Mouse (Mus musculus) cerebellum, adult 2 months (tissue): ENCODE data around the gene Grk3. TPM values are rescaled to one million over a fixed set of nuclear protein-coding genes. Genes with fewer than 3 reads are reported as not detected.

Source experiments
- DNase-seq, 2 experiments: peaks; one replicate each; pipeline ENCODE4 v3.0.0; 2021
- H3K27ac ChIP-seq: fragments of 200-500 bp; 2 replicates; pipeline ENCODE4 v1.5.1; 2012; ENCODE audit warnings: low read length, control low read depth, inconsistent platforms; ENCODE audit not compliant: insufficient read depth
- H3K27me3 ChIP-seq: fragments of 200-500 bp; 2 replicates; pipeline ENCODE4 v1.6.1; 2012; ENCODE audit warnings: inconsistent platforms, mild to moderate bottlenecking, low read length, moderate library complexity; ENCODE audit not compliant: control insufficient read depth, insufficient read depth
- H3K4me1 ChIP-seq: fragments of 200-500 bp; 2 replicates; pipeline ENCODE4 v1.6.1; 2011; ENCODE audit warnings: low read length; ENCODE audit not compliant: control insufficient read depth, insufficient read depth
- H3K4me3 ChIP-seq: fragments of 200-500 bp; replicated peaks from 2 replicates; pipeline ENCODE3; 2011; ENCODE audit warnings: mild to moderate bottlenecking, low read depth, low read length, control low read depth; ENCODE audit not compliant: insufficient read depth
- CTCF ChIP-seq: fragments of 200-500 bp; IDR thresholded peaks from 2 replicates; pipeline ENCODE4 v1.5.1; 2011; ENCODE audit warnings: low read depth, mild to moderate bottlenecking, control low read depth, low read length, moderate library complexity, borderline replicate concordance; ENCODE audit not compliant: insufficient read depth
- POLR2A ChIP-seq: fragments of 200-500 bp; IDR thresholded peaks from 2 replicates; pipeline ENCODE4 v1.6.1; 2011; ENCODE audit warnings: low read length, control low read depth, borderline replicate concordance; ENCODE audit not compliant: insufficient read depth
- WGBS: fragments of 180-500 bp; shearing (Covaris S2); methylation state at CpG from one replicate; pipeline ENCODE4 v1.1.7; 2018; 5-methylcytosine and 5-hydroxymethylcytosine counted together
- polyA plus RNA-seq: library from polyadenylated mRNA; depleted of rRNA; stranded (reverse); fragments of >200 nt; gene quantifications from 2 replicates; pipeline ENCODE4 v1.2.3, GENCODE M21; 2012

Gene Grk3
- polyA plus RNA-seq, 1 experiment = 58.0 TPM

- DNase-seq = no peak
- H3K4me3 ChIP-seq = no peak overlapping the region
- no peaks in the 10 kb centered on the region for H3K4me1 ChIP-seq
- TF ChIP-seq POLR2A = no peak
- TF ChIP-seq CTCF = no peak
- 47% methylated on average over 10 of the region's 10 CpGs for WGBS
- H3K27me3 ChIP-seq = no peaks in the 10 kb centered on the region
- H3K27ac ChIP-seq = no peak overlapping the region
Observed at GRCm38 (mm10) chr5:112928201-112928881, 87.2 kb downstream of the Grk3 start.

- no peak overlapping the region for H3K4me3 ChIP-seq
- H3K27me3 ChIP-seq = no peaks in the 10 kb centered on the region
- H3K4me1 ChIP-seq = no peaks in the 10 kb centered on the region
- WGBS = 94% methylated on average over 5 of the region's 5 CpGs
- TF ChIP-seq CTCF (no peak), POLR2A (no peak)
- H3K27ac ChIP-seq = no peak overlapping the region
- DNase-seq = no peak
Observed at GRCm38 (mm10) chr5:112925422-112925821, 90.2 kb downstream of the Grk3 start.

GRCm38 (mm10) chr5:112924806-112925205, 90.8 kb downstream of the Grk3 start:
- no peak for TF ChIP-seq POLR2A
- TF ChIP-seq CTCF = no peak
- DNase-seq = no peak
- Histone ChIP-seq H3K4me1 (no peaks in the 10 kb centered on the region), H3K27ac (no peak overlapping the region), H3K4me3 (no peak overlapping the region), H3K27me3 (no peaks in the 10 kb centered on the region)
- 88% methylated on average over 8 of the region's 8 CpGs for WGBS

- TF ChIP-seq POLR2A (no peak), CTCF (no peak)
- Histone ChIP-seq H3K4me1 (no peaks in the 10 kb centered on the region), H3K27ac (no peak overlapping the region), H3K27me3 (no peaks in the 10 kb centered on the region), H3K4me3 (no peak overlapping the region)
- DNase-seq = no peak
- WGBS = 95% methylated on average over 14 of the region's 14 CpGs
Observed at GRCm38 (mm10) chr5:112923841-112924240, 91.8 kb downstream of the Grk3 start.

GRCm38 (mm10) chr5:112921914-112922313, 93.7 kb downstream of the Grk3 start:
- TF ChIP-seq CTCF = no peak
- no peak for TF ChIP-seq POLR2A
- DNase-seq = no peak
- Histone ChIP-seq H3K4me3 (no peak overlapping the region), H3K4me1 (no peaks in the 10 kb centered on the region), H3K27ac (no peak overlapping the region), H3K27me3 (no peaks in the 10 kb centered on the region)

- H3K4me3 ChIP-seq = no peak overlapping the region
- no peak for DNase-seq
- H3K4me1 ChIP-seq = no peaks in the 10 kb centered on the region
- H3K27ac ChIP-seq = no peak overlapping the region
- no peak for TF ChIP-seq POLR2A
- no peak for TF ChIP-seq CTCF
- H3K27me3 ChIP-seq = no peaks in the 10 kb centered on the region
- 75% methylated on average over 5 of the region's 5 CpGs for WGBS
Observed at GRCm38 (mm10) chr5:112910381-112910780, 105.2 kb downstream of the Grk3 start.

- no peak overlapping the region for H3K4me3 ChIP-seq
- no peak for TF ChIP-seq CTCF
- TF ChIP-seq POLR2A = no peak
- no peak for DNase-seq
- WGBS = 13% methylated on average over 2 of the region's 2 CpGs
- no peaks in the 10 kb centered on the region for H3K27me3 ChIP-seq
- no peak overlapping the region for H3K27ac ChIP-seq
- H3K4me1 ChIP-seq = no peaks in the 10 kb centered on the region
Observed at GRCm38 (mm10) chr5:112908169-112908614, 107.4 kb downstream of the Grk3 start.

GRCm38 (mm10) chr5:112907504-112907903, 108.1 kb downstream of the Grk3 start:
- TF ChIP-seq CTCF = no peak
- no peak for TF ChIP-seq POLR2A

More at GRCm38 (mm10) chr5:112907504-112907903, 108.1 kb downstream of the Grk3 start:
- DNase-seq = no peak
- Histone ChIP-seq H3K4me3 (no peak overlapping the region), H3K27ac (no peak overlapping the region), H3K4me1 (no peaks in the 10 kb centered on the region), H3K27me3 (no peaks in the 10 kb centered on the region)
- WGBS = 75% methylated on average over 6 of the region's 6 CpGs
